Mouse (Mus musculus) heart, postnatal 25 days (tissue): ENCODE measurements around the gene Clk2. TPM values are rescaled to one million over a fixed set of nuclear protein-coding genes. Genes with fewer than 3 reads are reported as not detected.
"Not testable (repeated sequence)": the region's sequence is repeated elsewhere in the genome, so short reads cannot be mapped to it uniquely, and the experiment has no call there.

Experiments
- DNase-seq: peaks from one replicate; pipeline ENCODE4 v3.0.0; 2022; ENCODE audit warnings: low spot score
- intact Hi-C: fragments of 180-260 bp; cut with DNase I; formaldehyde crosslinking; loops from one replicate; pipeline ENCODE4 v1.15.1; 2025
- total RNA-seq, 2 experiments: library from RNA; stranded (reverse); gene quantifications; 2 replicates each; pipeline ENCODE4 v1.2.3; 2021

Clk2 gene
- total RNA-seq, 2 experiments from 2014 or later = 18.1 to 18.7 TPM

DNA sequence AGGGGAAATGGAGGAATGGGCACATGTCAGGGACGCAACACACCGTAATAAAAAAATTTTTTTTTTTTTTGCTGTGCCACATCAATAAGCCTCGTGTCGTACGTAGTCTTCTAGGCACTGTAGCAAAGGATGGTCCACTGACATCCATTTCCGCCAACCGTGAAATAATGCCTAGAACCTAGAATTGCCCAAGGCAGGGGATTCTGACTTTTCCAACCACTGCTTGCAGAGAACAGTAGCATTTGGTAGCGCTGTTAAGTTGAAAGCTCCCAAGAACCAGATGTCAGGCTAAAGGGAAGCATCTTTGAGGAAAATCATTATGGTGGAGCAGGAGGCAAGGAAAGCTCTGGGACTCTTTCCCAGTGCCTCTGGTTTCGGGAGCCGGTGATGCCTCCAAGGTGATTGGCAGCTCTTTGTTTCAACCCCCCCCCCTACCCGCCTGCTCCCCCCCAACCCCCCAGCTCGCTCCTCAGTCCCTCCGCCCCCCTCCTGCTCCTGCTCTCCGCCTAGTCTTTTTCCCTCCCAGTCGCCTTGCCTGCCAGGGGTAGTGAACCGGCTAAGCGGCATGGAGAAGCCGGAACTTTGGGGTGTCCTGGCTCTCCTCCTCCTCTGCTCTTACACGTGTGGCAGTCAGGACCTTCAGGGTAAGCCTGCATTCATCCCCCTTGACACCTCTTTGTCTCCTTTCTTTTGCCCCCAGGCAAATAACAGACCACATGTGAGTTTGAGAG is 50.3 kb downstream of the Clk2 start, which contains the start of gene Thbs3:
Gene Thbs3, plus strand, starts transcription at position 500 of the 731 bp plus-strand sequence.
- intact Hi-C loops = loop anchor here (2.0 kb wide), 1 partner anchor 18 kb away; no protein-coding TSS in a partner anchor
- no peak for DNase-seq

DNA sequence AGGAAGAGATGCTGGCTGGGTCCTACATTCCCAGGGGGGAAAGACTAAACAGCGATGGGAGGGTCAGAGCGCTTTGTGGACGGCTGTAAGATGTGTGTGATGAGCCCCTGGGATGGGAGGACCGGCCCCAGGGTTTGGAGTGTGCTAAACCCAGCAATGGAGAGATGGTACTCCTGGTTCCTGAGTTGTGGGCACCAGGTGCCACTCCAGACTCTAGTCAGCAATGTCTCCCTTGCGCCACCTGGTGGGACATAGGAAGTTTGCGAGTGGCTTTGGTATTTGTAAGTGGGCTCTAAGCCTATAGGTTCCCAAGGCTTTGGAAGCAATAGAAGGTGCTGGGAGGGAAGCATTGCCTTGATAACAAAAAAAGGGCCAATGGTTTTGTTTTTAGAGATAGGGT is 51.3 kb downstream of the Clk2 start:
- DNase-seq = peak; percentile 61
- intact Hi-C loops = loop anchor here (2.0 kb wide), 3 partner anchors 19 to 125 kb away; no protein-coding TSS in a partner anchor

- not testable (repeated sequence) for DNase-seq
- intact Hi-C loops = loop anchor here (2.0 kb wide), 2 partner anchors 102 to 126 kb away; no protein-coding TSS in a partner anchor
These were observed 51.8 kb downstream of the Clk2 start for GRCm38 (mm10) chr3:89216407-89216806.

DNA sequence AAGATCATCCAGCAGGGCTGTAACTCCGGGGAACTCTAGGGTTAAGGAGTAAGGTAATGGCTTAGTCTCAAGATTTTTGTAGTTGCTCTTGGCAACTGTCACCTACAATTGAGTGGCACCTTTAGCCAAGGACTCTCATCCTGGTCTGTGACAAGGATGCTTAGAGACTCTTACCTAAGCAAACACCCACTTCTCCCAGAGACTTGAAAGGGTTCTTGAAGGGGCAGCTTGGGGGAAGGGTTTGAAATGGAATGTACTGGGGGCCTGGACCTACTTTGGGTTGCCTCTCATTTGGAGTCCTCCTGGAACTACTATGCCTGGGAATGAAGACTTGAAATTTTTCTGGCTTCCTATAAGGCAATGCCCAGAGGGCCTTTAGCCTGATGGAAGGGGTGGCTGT is 53.7 kb downstream of the Clk2 start:
- intact Hi-C loops = no loop called here
- no peak for DNase-seq

DNA sequence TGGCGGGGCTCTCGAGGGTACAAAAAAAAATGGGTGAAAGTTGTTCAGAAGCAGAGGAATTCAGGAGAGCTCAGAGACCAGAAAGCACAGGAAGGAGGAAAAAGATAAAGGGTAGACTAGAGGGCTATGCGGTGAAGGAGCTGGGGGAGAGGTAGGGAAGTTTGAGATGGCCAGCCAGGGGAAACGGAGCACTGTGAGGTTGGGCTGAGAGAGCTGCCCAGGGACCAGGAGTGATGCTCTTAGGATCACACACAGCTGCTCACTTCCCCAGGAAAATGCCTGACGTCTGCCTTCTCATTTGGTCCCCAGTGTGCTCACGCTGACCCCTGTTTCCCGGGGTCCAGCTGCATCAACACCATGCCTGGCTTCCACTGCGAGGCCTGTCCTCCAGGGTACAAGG is 55.0 kb downstream of the Clk2 start:
- DNase-seq = no peak
- intact Hi-C loops = no loop called here

DNA sequence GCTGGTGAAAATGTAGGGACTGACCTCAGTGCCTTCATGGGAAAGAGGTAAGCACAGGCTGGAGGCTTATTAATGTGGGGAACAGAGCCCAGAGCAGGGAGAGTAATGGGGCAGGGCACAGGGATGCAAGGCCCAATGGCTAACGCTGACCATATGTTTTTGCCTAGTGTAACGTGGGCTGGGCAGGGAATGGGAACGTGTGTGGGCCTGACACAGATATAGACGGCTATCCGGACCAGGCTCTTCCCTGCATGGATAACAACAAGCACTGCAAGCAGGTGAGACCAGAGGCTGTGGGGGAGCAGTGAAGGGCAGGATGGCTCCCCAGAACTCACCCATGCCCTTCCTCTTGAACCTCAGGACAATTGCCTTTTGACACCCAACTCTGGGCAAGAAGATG is 56.6 kb downstream of the Clk2 start:
- DNase-seq = no peak
- intact Hi-C loops = no loop called here

- DNase-seq = no peak
- intact Hi-C loops = no loop called here
These were observed 60.2 kb downstream of the Clk2 start for GRCm38 (mm10) chr3:89224796-89225195.

DNA sequence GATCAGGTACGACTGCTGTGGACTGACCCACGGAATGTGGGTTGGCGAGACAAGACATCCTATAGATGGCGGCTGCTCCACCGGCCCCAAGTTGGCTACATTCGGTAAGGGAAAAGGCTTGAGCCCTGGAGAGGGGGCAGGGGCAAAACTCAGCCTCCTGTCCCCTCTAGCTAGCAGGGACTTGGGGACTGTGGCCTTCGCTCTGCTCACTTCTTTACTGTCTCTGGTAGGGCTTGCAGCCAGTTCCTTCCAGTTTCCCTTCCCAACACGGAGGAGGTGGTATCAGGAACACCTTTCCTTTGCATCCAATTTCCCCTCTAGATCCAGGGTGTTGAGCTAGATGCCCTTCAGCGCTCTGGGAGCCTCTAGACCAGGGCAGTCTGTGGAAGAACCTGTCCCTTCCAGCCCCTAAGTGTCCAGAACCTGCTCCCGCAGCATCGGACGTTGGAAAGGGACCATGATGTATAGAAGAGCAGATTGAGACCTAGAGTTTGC is 60.8 kb downstream of the Clk2 start:
- no peak for DNase-seq
- intact Hi-C loops = no loop called here

- intact Hi-C loops = no loop called here
- DNase-seq = no peak
These were observed 61.3 kb downstream of the Clk2 start for GRCm38 (mm10) chr3:89225918-89226317.

DNA sequence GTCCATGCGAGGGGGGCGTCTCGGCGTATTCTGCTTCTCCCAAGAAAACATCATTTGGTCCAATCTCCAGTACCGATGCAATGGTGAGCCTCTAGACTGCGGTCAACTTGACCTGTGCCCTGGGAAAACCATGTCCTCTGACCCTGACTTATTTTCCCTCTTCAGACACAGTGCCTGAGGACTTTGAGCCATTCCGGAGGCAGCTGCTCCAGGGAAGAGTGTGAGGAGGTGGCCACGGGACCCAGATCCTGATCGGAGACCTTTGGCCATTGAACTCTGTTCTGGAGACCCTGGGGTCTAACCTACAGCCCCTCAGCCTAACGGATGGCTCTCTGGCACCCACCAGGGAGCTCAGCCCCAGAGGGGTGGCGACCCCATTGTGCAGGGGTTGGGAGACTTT is 61.8 kb downstream of the Clk2 start:
- intact Hi-C loops = no loop called here
- no peak for DNase-seq

Other genes starting within 250 kb of the Clk2 start
- gene Ash1l, start 214.2 kb upstream of the Clk2 start, total RNA-seq = 10 to 100 TPM; 32.0 to 37.0 TPM
- gene Dap3, start 213.6 kb upstream of the Clk2 start, total RNA-seq = 100 to 1,000 TPM; 138 to 145 TPM
- 10 to 100 TPM; 20.0 to 22.5 TPM for gene Rusc1, start 71.5 kb upstream of the Clk2 start, total RNA-seq
- not detected for gene Gm43738, start 63.7 kb upstream of the Clk2 start, total RNA-seq
- 10 to 100 TPM; 20.7 to 22.3 TPM for gene Fdps, start 62.8 kb upstream of the Clk2 start, total RNA-seq
- gene Pklr, start 28.7 kb upstream of the Clk2 start, total RNA-seq = not detected
- under 1 TPM; 0.16 to 0.61 TPM for gene Hcn3, start 4.6 kb upstream of the Clk2 start, total RNA-seq
- 10 to 100 TPM; 48.9 to 50.2 TPM for gene Scamp3, start 12.7 kb downstream of the Clk2 start, total RNA-seq
- gene Fam189b, start 18.3 kb downstream of the Clk2 start, total RNA-seq = 1 to 10 TPM; 5.2 to 5.7 TPM
- 10 to 100 TPM; 18.2 to 20.9 TPM for gene Gba, start 38.1 kb downstream of the Clk2 start, total RNA-seq
- 1 to 10 TPM; 6.1 to 7.2 TPM for gene Thbs3, start 50.4 kb downstream of the Clk2 start, total RNA-seq
- gene Mtx1, start 62.3 kb downstream of the Clk2 start, total RNA-seq = 10 to 100 TPM; 62.3 to 62.6 TPM
- under 1 TPM; 0.22 to 0.39 TPM for gene Muc1, start 64.3 kb downstream of the Clk2 start, total RNA-seq
- 10 to 100 TPM; 73.5 to 87.6 TPM for gene Krtcap2, start 81.2 kb downstream of the Clk2 start, total RNA-seq
- under 1 TPM; 0.47 to 0.59 TPM for gene Trim46, start 81.5 kb downstream of the Clk2 start, total RNA-seq
- gene Dpm3, start 94.6 kb downstream of the Clk2 start, total RNA-seq = 10 to 100 TPM; 51.7 to 53.9 TPM
- gene Slc50a1, start 105.8 kb downstream of the Clk2 start, total RNA-seq = 10 to 100 TPM; 21.0 TPM
- 10 to 100 TPM; 29.4 to 33.5 TPM for gene Efna1, start 116.3 kb downstream of the Clk2 start, total RNA-seq
- gene Efna3, start 158.2 kb downstream of the Clk2 start, total RNA-seq = under 1 TPM in 1 of 2 experiments, not detected in 1; 0.31 TPM
- gene Efna4, start 173.2 kb downstream of the Clk2 start, total RNA-seq = under 1 TPM; 0.31 to 0.47 TPM
- gene Adam15, start 185.2 kb downstream of the Clk2 start, total RNA-seq = 10 to 100 TPM; 52.7 to 68.7 TPM
- not detected for gene Dcst2, start 197.2 kb downstream of the Clk2 start, total RNA-seq
- gene Dcst1, start 200.5 kb downstream of the Clk2 start, total RNA-seq = not detected
- gene Zbtb7b, start 230.0 kb downstream of the Clk2 start, total RNA-seq = 10 to 100 TPM; 20.6 to 25.1 TPM
- under 1 TPM; 0.23 to 0.59 TPM for gene Lenep, start 238.0 kb downstream of the Clk2 start, total RNA-seq
- 10 to 100 TPM; 57.5 to 60.8 TPM for gene Flad1, start 247.1 kb downstream of the Clk2 start, total RNA-seq